Mouse (Mus musculus) liver, adult 2 months (tissue): ENCODE measurements around the gene Atp8b5. TPM values are rescaled to one million over a fixed set of nuclear protein-coding genes. Genes with fewer than 3 reads are reported as not detected.
A peak's percentile ranks its signal among the peaks of the same experiment; 100 is the strongest.

ENCODE experiments used
- DNase-seq: peaks from one replicate; pipeline ENCODE4 v3.0.0-alpha.2; 2011; ENCODE audit warnings: low read depth, low spot score; ENCODE audit errors: extremely low read depth
- H3K27ac ChIP-seq: fragments of 200-500 bp; replicated peaks from 2 replicates; pipeline ENCODE4 v1.5.1; 2012; ENCODE audit warnings: low read depth, mild to moderate bottlenecking, control low read depth, inconsistent platforms, low read length; ENCODE audit not compliant: insufficient read depth
- H3K27me3 ChIP-seq: fragments of 200-500 bp; 2 replicates; pipeline ENCODE4 v1.6.1; 2012; ENCODE audit warnings: mild to moderate bottlenecking, moderate library complexity, low read length, inconsistent platforms; ENCODE audit not compliant: control insufficient read depth, insufficient read depth
- H3K36me3 ChIP-seq: fragments of 200-500 bp; 2 replicates; pipeline ENCODE4 v1.6.1; 2012; ENCODE audit warnings: low read length, inconsistent platforms; ENCODE audit not compliant: control insufficient read depth, insufficient read depth
- H3K4me1 ChIP-seq: fragments of 200-500 bp; 2 replicates; pipeline ENCODE4 v1.6.1; 2011; ENCODE audit warnings: low read length; ENCODE audit not compliant: control insufficient read depth, insufficient read depth
- H3K4me3 ChIP-seq: fragments of 200-500 bp; 2 replicates; pipeline ENCODE4 v1.5.1; 2011; ENCODE audit warnings: low read depth, mild to moderate bottlenecking, control low read depth, low read length, moderate library complexity; ENCODE audit not compliant: insufficient read depth
- H3K79me2 ChIP-seq: fragments of 200-500 bp; 2 replicates; pipeline ENCODE4 v1.6.1; 2012; ENCODE audit warnings: inconsistent platforms, mild to moderate bottlenecking, low read length, moderate library complexity; ENCODE audit not compliant: control insufficient read depth, insufficient read depth
- H3K9ac ChIP-seq: fragments of 200-500 bp; 2 replicates; pipeline ENCODE4 v1.6.1; 2012; ENCODE audit warnings: low read depth, mild to moderate bottlenecking, control low read depth, inconsistent platforms, low read length
- CTCF ChIP-seq: fragments of 200-500 bp; IDR thresholded peaks from 2 replicates; pipeline ENCODE4 v1.5.1; 2011; ENCODE audit warnings: low read depth, low read length, control low read depth
- POLR2A ChIP-seq: fragments of 200-500 bp; IDR thresholded peaks from 2 replicates; pipeline ENCODE4 v1.6.1; 2011; ENCODE audit warnings: low read length, control low read depth; ENCODE audit not compliant: insufficient read depth; ENCODE audit errors: extremely low read depth
- WGBS: fragments of 180-500 bp; shearing (Covaris S2); methylation state at CpG from one replicate; pipeline ENCODE4 v1.1.7; 2018; 5-methylcytosine and 5-hydroxymethylcytosine counted together
- polyA plus RNA-seq: library from polyadenylated mRNA; depleted of rRNA; stranded (reverse); fragments of >200 nt; gene quantifications from 2 replicates; pipeline ENCODE4 v1.2.3, GENCODE M21; 2012
- total RNA-seq: library from RNA; depleted of rRNA; stranded (reverse); fragments of >200 nt; gene quantifications from 2 replicates; pipeline ENCODE4 v1.2.3, GENCODE M21; 2014

The Atp8b5 gene
- total and polyA plus RNA-seq, 2 experiments, result 0.28 to 0.44 TPM

- no peaks in the 10 kb centered on the region for H3K27me3 ChIP-seq
- WGBS, result 70% methylated on average over 10 of the region's 10 CpGs
- H3K36me3 ChIP-seq, result no peaks in the 10 kb centered on the region
- H3K79me2 ChIP-seq, result peaks cover 40% of the 10 kb centered on the region; the same call in 1 of the 2 replicates
- no peak for DNase-seq
- H3K27ac ChIP-seq, result no peak overlapping the region
- TF ChIP-seq CTCF (no peak), POLR2A (no peak)
- no peak overlapping the region for H3K9ac ChIP-seq
- H3K4me3 ChIP-seq, result no peak overlapping the region
- peaks cover 22% of the 10 kb centered on the region for H3K4me1 ChIP-seq
Observed at GRCm38 (mm10) chr4:43400976-43401375, 134.0 kb downstream of the Atp8b5 start.

GRCm38 (mm10) chr4:43401486-43401885 lies 134.5 kb downstream of the Atp8b5 start:
- H3K36me3 ChIP-seq, result no peaks in the 10 kb centered on the region
- no peak overlapping the region for H3K9ac ChIP-seq
- 97% methylated on average over 10 of the region's 10 CpGs for WGBS
- no peak overlapping the region for H3K4me3 ChIP-seq
- no peak overlapping the region for H3K27ac ChIP-seq
- H3K27me3 ChIP-seq, result no peaks in the 10 kb centered on the region
- TF ChIP-seq CTCF (no peak), POLR2A (no peak)
- peaks cover 42% of the 10 kb centered on the region; the same call in 1 of the 2 replicates for H3K79me2 ChIP-seq
- peaks cover 22% of the 10 kb centered on the region for H3K4me1 ChIP-seq
- DNase-seq, result no peak

GRCm38 (mm10) chr4:43402212-43402611 lies 135.3 kb downstream of the Atp8b5 start:
- H3K27ac ChIP-seq, result peak overlapping the region; percentile 26
- 37% methylated on average over 9 of the region's 9 CpGs for WGBS
- H3K36me3 ChIP-seq, result no peaks in the 10 kb centered on the region
- DNase-seq, result peak; percentile 88
- H3K27me3 ChIP-seq, result no peaks in the 10 kb centered on the region
- H3K9ac ChIP-seq, result peak overlapping the region; percentile 16
- H3K79me2 ChIP-seq, result peaks cover 40% of the 10 kb centered on the region; the same call in 1 of the 2 replicates
- H3K4me1 ChIP-seq, result peaks cover 22% of the 10 kb centered on the region
- TF ChIP-seq POLR2A (no peak), CTCF (no peak)
- H3K4me3 ChIP-seq, result no peak overlapping the region

- Histone ChIP-seq H3K4me1 (peaks cover 20% of the 10 kb centered on the region), H3K9ac (no peak overlapping the region), H3K27ac (no peak overlapping the region), H3K4me3 (no peak overlapping the region), H3K27me3 (no peaks in the 10 kb centered on the region), H3K79me2 (peaks cover 35% of the 10 kb centered on the region; the same call in 1 of the 2 replicates), H3K36me3 (no peaks in the 10 kb centered on the region)
- no peak for TF ChIP-seq POLR2A
- TF ChIP-seq CTCF, result no peak
- 93% methylated on average over 10 of the region's 10 CpGs for WGBS
- DNase-seq, result no peak
Observed at GRCm38 (mm10) chr4:43404697-43405096, 137.7 kb downstream of the Atp8b5 start.

GRCm38 (mm10) chr4:43406162-43406971 lies 139.4 kb downstream of the Atp8b5 start:
- WGBS, result 55% methylated on average over 28 of the region's 28 CpGs
- TF ChIP-seq POLR2A (0 out of 2 replicates have a peak, but pooled peaks have one; percentile 24), CTCF (peak; percentile 52)
- Histone ChIP-seq H3K4me1 (peaks cover 11% of the 10 kb centered on the region), H3K27me3 (no peaks in the 10 kb centered on the region), H3K79me2 (peaks cover 28% of the 10 kb centered on the region; the same call in 1 of the 2 replicates), H3K9ac (peak overlapping the region; percentile 64), H3K36me3 (no peaks in the 10 kb centered on the region), H3K27ac (peak overlapping the region; percentile 69), H3K4me3 (peak overlapping the region; percentile 64)
- DNase-seq, result no peak

- no peaks in the 10 kb centered on the region for H3K27me3 ChIP-seq
- H3K79me2 ChIP-seq, result peaks cover 29% of the 10 kb centered on the region; the same call in 1 of the 2 replicates
- H3K4me1 ChIP-seq, result peaks cover 6% of the 10 kb centered on the region
- no peak overlapping the region for H3K4me3 ChIP-seq
- TF ChIP-seq CTCF, result no peak
- TF ChIP-seq POLR2A, result no peak
- no peak for DNase-seq
- no peak overlapping the region for H3K9ac ChIP-seq
- peak overlapping the region; percentile 36; the same call in 1 of the 2 replicates for H3K27ac ChIP-seq
- 79% methylated on average over 12 of the region's 12 CpGs for WGBS
- H3K36me3 ChIP-seq, result no peaks in the 10 kb centered on the region
Observed at GRCm38 (mm10) chr4:43407071-43407920, 140.3 kb downstream of the Atp8b5 start.
